Mouse (Mus musculus): ENCODE measurements around the gene Frmpd2.
A peak's percentile ranks its signal among the peaks of the same experiment; 100 is the strongest.
"Not testable (repeated sequence)": the region's sequence is repeated elsewhere in the genome, so short reads cannot be mapped to it uniquely, and the experiment has no call there.

Frmpd2 gene

GRCm38 (mm10) chr14:33471331-33471730 lies at the start of gene Frmpd2:
TSS of gene Frmpd2 (plus strand) at chr14:33471696.
- no peak for DNase-seq (ENCODE audit: low spot score)

DNA sequence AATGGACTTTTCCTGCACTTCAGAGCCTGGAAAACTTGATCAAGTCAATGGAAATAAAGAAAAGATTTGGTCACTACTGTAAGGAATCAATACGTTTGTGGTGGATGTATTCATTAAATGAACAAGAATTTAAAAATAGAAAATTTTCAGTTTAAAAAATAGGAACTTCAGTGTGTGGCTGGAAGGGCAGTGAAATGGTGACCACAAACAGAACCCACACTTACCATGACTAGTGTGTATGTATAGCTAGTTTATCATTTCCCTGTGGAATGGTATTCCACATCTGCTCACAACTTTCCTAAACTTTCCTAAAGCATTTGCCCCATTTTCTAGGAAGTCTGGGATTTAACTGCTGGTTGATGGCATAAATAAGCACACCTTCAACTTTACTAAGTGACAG lies 48.5 kb upstream of the Frmpd2 start:
- no peak for DNase-seq (ENCODE audit: low spot score)

DNA sequence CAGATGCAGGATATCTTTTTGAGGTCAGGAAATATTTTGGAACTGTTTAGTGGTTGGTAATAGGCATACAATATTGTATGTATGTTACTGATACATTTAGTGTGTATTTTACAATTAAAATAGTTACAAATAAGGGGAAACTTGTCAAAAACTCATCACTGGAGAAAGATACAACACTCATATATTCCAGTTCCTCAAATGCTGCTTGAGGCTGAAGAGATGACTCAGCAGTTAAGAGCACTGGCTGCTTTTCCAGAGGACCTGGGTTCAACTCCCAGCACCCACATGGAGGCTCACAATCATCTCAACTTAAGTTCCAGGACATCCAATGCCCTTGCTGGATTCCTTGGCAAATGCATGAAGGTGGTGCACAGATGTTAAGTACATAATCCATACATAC lies 47.4 kb upstream of the Frmpd2 start:
- DNase-seq (ENCODE audit: low spot score): no peak

DNA sequence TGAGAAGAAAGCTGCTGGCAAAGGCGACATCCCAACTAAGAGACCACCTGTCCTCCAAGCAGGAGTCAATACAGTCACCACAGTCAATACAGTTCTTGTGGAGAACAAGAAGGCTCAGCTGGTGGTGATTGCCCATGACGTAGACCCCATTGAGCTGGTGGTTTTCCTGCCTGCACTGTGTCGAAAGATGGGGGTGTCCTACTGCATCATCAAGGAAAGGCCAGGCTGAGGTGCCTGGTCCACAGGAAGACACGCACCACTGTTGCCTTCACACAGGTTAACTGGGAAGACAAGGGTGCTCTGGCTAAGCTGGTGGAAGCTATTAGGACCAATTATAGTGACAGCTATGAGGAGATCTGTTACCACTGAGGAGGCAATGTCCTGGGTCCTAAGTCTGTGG lies 39.0 kb upstream of the Frmpd2 start:
- not testable (repeated sequence) for DNase-seq (ENCODE audit: low spot score)

DNA sequence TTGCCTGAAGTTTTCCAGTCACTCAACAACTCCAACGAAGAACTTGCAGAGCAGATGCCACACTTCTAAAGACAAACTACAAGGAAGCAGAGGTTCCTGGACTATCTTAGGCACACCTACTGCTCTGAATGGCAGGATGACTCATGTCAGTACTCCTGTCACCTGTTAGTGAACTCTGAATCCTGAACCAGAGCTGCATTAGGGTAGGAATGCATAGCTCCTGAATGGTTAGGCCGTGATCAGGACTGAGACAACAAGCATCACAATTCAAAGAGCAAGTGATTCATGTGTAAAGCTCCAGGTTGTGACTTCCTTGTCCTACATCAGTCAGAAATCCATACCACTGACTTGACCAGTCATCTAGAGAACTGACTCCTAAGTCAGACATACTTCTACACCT lies 27.7 kb upstream of the Frmpd2 start:
- no peak for DNase-seq (ENCODE audit: low spot score)

- DNase-seq (ENCODE audit: low spot score): no peak
Measured at GRCm38 (mm10) chr14:33445962-33446361, 25.5 kb upstream of the Frmpd2 start.

- DNase-seq (ENCODE audit: low spot score): peak; percentile 67
Measured at GRCm38 (mm10) chr14:33446561-33447023, 24.9 kb upstream of the Frmpd2 start.

DNA sequence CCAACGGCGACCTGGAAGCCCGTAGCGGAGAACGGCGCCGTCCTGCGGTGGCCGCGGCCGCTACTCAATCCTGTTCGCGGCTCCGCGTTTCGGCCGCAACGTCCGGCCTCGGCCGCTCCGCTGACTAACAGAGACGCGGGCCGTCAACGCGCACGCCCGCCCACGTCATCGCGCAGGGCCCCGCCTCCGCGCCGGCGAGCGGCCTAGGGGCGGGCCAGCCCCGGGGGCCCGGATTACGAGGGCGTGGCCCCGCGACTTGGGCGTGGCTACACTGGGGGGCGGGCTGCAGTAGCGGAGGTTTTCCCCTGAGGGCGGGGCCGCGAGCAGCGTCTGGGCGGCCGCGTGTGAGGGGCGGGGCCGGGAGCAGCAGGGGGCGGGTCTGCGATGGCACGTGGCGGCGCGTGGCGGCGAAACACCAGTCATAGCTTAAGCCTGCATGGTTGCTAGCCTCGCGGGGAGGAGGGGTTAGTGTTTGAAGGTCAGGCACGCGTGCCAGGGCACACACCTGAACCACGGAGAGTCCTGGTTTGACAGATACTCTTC lies 24.4 kb upstream of the Frmpd2 start, which contains the start of gene Mapk8:
Gene Mapk8, minus strand, starts transcription at position 132 of the 543 bp plus-strand sequence.
- DNase-seq (ENCODE audit: low spot score): peak; percentile 96

GRCm38 (mm10) chr14:33448276-33448675 lies 23.2 kb upstream of the Frmpd2 start:
- no peak for DNase-seq (ENCODE audit: low spot score)

DNA sequence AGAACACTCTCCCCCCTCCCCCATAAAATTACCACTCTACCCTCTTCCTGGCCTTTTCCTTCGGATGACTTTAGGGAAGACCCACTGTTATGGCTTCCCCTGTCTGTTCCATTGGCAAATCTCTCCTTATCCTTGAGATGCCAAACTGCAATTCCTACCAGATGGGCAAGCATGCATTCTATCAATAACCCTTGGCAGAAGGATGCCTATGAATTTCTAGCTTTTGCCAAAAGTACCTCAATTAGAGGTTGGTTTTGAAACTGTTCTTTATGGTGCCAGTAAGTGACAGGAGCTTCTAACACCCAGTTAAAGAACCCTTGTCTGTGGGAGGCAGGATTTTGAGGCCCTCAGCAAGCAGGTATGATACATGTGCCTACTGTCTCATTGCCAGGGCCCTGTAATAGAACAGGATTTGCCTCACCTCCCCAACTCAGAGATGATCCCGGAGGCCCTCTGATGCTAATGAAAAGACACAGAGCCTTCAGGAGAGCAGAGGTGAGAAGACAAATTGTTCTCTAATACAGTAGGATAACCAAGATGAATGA lies 22.1 kb upstream of the Frmpd2 start:
- DNase-seq (ENCODE audit: low spot score): no peak

DNA sequence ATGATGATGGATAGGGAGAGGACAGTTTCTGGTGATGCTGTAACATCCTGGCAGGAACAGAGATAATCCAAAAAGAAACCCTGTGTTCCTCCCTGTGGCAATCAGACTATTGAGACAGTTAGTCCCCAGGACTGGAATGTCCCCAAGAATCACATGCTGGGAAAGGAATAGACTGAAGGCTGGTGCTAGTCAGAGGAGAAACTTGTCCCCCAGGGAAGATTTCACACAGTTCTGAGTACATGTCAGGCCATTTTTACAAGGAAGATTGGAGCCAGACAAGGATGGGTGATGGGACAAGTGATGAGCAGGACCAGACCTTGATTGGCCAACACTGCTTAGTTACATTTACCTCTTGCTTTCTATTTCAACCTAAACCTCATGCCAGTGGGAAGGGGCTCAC lies 21.2 kb upstream of the Frmpd2 start:
- DNase-seq (ENCODE audit: low spot score): no peak

GRCm38 (mm10) chr14:33463658-33464057 lies 7.8 kb upstream of the Frmpd2 start:
- DNase-seq (ENCODE audit: low spot score): no peak

DNA sequence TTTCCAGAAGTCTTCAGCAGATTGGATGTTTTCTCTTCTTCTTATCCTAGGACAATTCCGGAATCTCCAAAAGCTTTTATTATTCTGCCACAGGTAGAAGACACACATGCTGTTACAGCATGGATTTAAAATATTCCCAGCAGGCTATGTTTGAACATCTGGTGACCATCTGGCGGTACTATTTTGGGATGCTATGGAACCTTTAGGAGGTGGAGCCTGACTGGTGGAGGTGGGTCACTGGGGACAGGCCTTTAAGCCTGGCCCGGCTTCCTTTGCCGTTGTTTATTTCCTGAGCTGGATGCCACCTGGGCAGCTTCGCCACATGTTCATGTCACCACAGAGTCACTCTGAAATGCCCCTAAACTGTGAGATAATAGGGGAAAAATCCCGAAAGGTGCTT lies 3.7 kb upstream of the Frmpd2 start:
- peak; percentile 69 for DNase-seq (ENCODE audit: low spot score)

DNA sequence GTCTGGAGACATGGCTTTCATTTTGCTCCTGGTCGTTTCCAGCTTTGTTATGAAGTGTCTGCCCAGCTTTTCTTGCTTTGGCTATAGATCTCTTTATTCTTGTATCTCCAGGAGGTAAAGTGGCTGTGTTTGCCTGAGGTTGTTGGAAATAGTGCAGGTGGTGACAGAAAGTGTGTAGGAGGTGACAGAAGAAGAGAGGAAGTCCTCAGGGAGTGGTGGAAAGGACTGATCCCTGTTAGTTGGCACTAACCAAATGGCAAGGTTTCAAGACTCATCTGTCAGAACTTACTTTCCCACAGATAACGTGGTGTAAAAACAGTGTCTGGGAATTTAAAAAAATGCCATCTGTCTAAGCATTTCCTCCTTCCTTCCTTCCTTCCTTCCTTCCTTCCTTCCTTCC lies 3.0 kb downstream of the Frmpd2 start:
- no peak for DNase-seq (ENCODE audit: low spot score)

GRCm38 (mm10) chr14:33476094-33476760 lies 4.7 kb downstream of the Frmpd2 start:
- no peak for DNase-seq (ENCODE audit: low spot score)

DNA sequence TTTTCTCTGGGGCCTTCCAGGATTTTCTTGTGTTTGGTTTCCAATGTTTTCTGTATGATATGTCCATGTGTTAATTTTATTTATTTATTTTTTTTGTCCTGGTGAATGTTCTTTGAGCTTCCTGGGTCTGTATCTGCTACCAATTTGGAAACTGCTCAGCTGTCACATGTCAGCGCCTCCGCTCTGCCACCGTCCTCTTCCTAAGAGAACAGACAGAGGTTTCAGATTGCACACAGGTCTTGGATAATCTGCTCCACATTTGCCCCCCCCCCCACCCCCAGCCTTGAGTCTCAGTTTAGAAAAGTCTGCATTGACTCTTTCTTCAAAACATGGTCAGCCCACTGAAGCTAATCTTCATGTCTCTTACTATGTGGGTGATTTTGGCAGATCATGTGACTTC lies 10.5 kb downstream of the Frmpd2 start:
- peak; percentile 34 for DNase-seq (ENCODE audit: low spot score)

DNA sequence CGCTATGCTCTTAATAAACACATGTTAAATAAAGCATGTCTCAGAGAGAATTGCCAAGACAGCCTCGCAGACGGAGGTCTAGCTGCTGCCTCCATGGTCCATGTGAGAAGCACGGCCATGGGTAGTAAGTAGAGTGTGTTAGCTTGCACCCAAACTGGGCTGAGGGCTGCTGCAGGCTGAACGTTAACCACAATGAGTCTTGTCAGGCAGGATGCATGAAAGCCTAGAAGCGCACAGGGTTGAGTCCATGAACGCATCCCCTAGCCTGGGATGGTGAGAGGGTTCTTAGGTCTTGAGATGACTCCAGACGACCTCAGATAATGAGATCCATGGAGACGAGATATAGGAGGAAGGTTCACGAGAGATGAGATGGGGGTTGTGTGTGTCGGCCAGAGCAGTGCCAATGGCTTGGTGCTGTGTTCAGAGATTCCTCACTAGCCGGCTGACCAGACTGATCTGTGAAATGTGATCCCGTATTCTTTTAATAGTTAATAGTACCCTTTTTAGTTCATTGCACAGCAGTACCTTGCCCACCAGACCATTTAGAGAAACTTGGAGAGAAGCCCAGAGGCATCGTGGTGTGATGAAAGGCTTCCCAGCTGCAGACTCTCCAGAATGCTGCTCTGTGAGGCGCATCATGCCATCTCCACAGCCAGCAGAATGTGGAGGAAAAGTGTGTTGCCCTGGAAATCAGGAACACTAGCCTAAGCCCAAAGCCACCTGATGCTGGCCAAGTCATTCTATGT lies 16.5 kb downstream of the Frmpd2 start:
- DNase-seq (ENCODE audit: low spot score): no peak

DNA sequence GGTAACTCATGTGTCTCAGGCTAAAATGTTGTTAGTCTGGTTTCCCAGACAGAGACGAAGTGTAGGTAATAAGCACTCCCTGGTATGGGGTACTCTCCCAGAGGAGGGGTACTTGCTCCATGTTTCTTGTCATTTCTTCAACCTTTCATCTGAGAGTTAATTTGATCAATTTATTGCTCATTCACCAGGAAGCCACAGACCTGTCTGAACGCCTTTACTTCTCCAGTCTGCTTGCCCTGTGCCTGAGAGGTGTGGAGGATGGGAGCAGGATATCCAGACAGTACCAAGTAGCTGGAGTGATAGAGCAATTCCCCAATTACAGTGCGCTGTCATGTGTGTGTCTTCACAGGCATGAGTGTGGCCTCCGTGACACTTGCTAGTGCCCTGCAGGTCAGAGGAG lies 23.7 kb downstream of the Frmpd2 start:
- no peak for DNase-seq (ENCODE audit: low spot score)

DNA sequence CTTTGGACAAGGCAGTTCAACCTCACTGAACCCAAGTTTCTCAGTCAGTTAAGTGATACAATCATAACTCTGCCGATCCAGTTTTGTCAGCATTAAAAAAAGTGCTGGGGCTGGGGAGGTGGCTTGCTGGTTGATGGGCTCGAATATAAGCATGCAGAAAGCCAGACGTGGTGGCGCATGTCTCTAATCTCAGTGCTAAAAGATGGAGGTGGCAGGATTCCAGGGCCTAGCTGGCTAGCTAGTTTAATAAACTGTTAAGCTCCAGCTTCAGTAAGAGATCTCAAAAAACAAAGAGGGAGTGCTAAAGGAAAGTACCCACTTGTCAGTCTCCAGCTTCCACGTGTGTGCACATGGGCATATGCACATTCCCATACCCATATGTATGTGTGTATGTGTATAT lies 25.9 kb downstream of the Frmpd2 start:
- DNase-seq (ENCODE audit: low spot score): no peak

GRCm38 (mm10) chr14:33498849-33499248 lies 27.4 kb downstream of the Frmpd2 start:
- DNase-seq (ENCODE audit: low spot score): no peak

DNA sequence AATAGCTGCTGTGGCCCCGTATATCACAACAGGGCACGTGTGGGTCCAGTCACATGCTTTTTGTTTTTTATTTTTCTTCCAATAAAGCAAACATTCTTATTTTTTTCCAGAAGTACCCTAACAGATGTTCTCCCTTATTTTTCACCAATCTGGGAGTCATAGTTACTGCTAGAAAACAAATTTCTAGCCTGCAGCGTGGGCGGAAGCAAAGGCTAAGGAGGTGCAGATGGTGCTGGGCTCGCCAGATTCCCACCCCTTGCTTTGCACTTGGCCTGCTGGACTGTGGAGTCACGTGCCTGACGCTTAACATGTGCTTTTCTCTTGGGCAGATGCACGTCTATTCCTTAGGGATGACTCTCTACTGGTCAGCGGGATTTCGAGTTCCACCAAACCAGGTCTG lies 29.1 kb downstream of the Frmpd2 start:
- no peak for DNase-seq (ENCODE audit: low spot score)

GRCm38 (mm10) chr14:33503311-33503710 lies 31.8 kb downstream of the Frmpd2 start:
- DNase-seq (ENCODE audit: low spot score): no peak

GRCm38 (mm10) chr14:33506696-33507095 lies 35.2 kb downstream of the Frmpd2 start:
- DNase-seq (ENCODE audit: low spot score): no peak

Data from embryo, embryonic 10.5 days (tissue).